Mouse (Mus musculus): ENCODE measurements around the gene Nkx6-2.

Gene Nkx6-2

DNA sequence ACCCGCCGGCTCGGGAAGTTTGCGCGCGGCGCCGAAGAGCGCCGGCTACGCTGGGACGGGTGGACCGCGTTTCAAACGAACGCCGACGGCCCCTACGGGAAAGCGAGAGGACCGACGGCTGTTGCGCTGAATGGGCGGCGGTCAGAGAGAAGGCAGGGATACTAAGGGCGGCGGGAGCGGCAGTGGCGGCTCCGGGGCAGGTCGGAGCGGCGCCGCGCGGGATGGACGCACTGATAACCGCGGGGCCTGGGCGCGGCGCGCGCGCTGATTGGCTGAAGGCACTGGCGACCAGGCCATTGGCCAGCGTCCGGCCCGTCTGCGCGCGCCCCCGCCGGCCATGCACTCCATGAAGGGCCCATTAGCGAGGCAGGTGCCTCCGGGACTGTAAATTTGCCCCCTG lies at the start of gene Nkx6-2:
Nkx6-2 (minus strand) TSS at position 203 of the 400 bp plus-strand sequence.
- peak; percentile 63 to 68 for DNase-seq

- DNase-seq = peak; percentile 26 to 41
Observed at GRCm38 (mm10) chr7:139625156-139625555, 42.6 kb upstream of the Nkx6-2 start.

DNA sequence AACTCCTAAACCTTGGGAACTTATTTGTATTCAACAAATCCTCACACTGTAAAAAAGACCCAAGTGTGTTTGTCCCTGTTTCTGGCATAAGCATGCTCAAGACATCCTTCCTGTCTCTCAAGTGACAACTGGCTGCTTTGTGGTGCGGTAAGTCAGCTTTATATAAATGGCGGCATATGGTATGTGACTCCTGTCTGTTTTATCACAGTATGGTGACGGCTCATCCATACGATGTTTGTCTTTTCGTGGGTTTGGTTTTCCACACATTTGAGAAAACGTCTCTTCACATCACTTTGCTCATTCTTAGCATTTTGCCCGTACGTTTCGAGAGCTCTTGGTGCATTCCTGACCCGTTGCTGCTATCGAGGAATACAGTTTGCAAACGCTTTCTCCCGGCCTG lies 40.0 kb upstream of the Nkx6-2 start:
- no peak for DNase-seq

GRCm38 (mm10) chr7:139615767-139616766 lies 33.5 kb upstream of the Nkx6-2 start:
- peak; percentile 91 for DNase-seq

GRCm38 (mm10) chr7:139610328-139610727 lies 27.7 kb upstream of the Nkx6-2 start:
- DNase-seq = no peak

DNA sequence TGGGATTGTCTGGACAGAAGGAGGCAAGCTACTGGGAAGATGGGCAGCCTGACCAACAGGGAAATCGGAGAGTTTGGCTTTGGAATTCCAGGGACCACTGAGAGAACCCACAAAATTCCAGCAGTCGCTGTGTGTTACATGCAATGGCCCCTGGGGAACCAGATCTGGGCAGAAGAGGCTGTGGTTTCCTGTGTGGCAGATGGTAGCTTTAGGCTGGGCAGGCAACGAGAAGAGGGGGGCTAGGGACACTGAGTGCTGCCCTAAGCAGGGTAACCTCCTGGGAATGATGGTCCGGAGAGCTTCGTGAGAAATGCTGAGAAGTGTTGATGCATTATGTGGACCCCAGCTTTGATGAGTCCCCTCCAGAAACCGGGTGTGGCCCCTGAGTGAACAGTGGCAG lies 13.3 kb upstream of the Nkx6-2 start:
- DNase-seq = no peak

DNA sequence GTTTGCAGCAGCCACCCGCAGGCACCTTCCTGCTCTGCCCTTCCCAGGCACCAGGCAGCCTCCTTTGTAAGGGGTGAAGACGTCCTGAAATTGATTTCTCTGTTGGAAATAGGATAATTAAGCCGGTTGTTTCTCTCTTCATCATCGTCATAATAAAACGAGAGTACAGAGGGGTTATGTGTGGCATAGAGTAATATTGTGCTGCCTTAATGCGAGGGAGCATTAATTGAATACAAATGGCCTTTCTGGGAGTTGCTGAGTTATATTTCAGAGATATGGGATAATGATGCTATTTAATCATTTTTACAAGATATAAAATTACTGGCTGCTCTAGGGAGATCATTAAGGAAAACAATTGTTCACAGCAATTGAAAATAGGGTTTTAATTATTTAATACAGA lies 12.7 kb upstream of the Nkx6-2 start:
- no peak for DNase-seq

GRCm38 (mm10) chr7:139591311-139591710 lies 8.7 kb upstream of the Nkx6-2 start:
- no peak for DNase-seq

GRCm38 (mm10) chr7:139590302-139590701 lies 7.7 kb upstream of the Nkx6-2 start:
- peak; percentile 65 to 73 for DNase-seq

DNA sequence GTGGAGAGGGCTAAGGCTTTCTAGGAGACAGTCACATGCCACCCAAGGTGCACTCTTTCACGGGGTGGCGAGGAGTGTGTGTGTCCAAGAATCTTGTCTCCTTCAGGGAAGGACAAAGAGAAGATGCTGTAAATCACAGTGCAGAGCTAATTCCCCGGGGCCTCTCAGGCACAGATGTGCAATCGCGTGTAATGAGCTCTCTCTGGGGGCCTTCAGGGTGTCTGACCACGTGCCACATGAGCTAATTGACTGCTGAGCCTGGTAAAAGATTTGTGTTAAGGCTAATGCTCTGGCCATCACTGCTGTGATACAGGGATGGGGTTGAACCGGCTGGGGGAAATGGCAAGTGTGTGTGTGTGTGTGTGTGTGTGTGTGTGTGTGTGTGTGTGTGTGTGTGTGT lies 5.3 kb upstream of the Nkx6-2 start:
- no peak for DNase-seq

- DNase-seq = peak; percentile 25 to 26
Observed at GRCm38 (mm10) chr7:139585183-139585821, 2.7 kb upstream of the Nkx6-2 start.

DNA sequence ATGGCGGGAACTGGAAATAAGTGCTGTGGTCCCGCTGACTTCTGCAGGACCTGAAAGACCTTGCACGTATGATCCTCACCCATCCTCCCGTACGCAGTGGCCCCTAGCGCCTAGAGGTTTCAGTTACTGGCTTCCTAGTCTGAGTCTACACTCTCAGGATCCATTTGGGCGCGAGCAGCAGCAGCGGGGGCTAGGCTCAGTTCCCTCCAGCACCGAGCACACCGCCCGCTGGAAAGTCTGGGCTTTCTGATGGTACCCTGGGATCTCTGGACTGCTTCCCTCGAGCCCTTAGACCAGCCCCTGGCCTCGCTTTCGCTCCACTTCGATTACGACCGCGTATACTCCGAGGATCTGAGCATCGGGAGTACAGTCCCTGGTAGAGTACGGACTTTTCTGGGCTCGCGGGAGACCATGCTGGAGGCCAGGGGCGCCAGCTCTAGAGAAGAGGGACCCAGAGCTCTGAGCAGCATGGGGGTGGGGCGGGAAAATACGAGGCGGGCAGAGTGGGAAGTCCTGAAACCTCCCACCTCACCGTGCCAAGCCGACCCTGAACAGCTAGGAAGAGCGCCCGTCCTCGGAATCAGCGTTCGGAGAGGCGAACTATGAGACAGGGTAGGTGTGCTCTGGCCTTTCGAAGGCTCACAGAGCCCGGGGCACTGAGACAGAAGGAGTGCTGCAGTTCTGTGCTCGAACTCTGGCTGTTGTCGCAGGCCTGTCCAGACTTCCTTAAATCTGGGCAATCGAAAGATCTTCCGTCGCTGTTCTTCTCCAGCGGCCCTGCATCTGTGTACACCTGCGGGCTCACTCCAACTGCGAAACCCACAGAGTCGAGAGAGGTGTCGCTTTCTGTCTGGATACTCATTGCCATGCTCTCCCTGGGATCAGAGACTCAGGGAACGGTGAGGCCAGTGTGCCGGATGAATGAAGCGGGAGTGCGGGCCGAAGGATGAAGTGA lies 1.9 kb upstream of the Nkx6-2 start:
- peak; percentile 39 to 41 for DNase-seq

DNA sequence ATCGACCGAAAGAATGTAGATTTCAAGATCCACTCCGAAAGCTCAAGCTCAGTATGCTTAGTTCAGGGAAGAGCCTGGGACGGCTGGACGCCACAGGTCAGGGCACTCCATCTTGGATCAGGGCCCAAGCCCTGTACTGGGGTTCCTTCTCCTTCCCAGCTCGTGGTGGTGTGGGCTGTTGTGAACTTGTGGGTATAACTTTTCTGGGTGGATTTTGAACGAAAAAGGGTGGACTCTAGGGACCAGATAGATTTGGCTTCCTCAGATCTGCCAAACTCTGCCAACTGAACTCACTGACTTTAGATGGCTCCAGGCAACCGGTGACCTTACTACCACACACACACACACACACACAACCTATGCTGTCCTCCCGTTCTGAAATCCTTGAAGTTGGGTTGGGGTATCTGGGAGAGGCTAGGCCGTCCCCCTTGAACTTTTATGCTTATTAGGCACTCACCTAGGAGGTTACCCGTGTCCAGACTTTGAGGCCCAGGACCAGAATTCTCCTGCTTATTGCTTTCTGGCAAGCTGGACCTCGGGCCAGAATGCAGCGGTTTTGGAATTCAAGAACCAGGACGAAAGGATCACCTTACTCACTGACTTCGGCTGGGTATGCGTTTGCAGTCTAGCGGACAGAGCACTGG lies 619 bp upstream of the Nkx6-2 start:
- peak in 1 of 2 experiments; percentile 17 for DNase-seq

DNA sequence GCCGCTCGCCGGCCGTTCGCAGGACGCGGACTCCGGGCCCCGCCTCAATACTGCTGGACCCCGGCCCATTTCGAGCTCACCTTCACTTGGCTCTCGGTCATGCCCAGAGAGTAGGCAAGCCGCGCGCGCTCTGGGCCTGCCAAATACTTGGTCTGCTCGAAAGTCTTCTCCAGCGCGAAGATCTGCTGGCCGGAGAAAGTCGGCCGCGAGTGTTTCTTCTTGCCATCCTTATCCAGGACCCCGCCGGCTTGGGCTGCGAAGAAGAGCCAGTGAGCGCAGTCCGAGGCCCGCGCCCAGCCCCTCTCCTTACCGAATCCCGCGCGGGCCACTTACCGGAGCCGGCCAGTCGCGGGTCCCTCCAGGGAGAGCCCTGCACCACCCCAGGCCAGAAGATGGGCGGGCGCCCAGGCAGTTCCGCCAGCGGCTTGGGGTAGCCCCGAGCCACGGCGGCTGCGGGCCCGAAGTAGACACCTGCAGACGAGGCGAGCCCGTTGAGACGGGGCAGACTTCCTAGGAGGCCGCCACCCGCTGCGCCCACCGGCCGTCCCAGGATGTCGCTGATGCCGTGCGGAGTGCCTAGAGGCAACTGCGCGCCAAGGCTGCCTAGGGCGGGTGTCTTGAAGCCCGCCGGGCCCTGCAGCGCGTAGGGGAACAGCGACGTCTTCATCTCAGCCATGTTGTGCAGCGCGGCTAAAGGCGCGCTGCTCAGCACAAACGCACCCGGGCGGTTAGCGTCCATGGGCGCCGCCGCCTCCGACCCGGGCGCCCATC lies 611 bp downstream of the Nkx6-2 start:
- peak; percentile 26 to 49 for DNase-seq

- DNase-seq = peak; percentile 36 to 45
Observed at GRCm38 (mm10) chr7:139580851-139581775, 1.5 kb downstream of the Nkx6-2 start.

- DNase-seq = no peak
Observed at GRCm38 (mm10) chr7:139579261-139579905, 3.2 kb downstream of the Nkx6-2 start.

- DNase-seq = no peak
Observed at GRCm38 (mm10) chr7:139576064-139576686, 6.4 kb downstream of the Nkx6-2 start.

DNA sequence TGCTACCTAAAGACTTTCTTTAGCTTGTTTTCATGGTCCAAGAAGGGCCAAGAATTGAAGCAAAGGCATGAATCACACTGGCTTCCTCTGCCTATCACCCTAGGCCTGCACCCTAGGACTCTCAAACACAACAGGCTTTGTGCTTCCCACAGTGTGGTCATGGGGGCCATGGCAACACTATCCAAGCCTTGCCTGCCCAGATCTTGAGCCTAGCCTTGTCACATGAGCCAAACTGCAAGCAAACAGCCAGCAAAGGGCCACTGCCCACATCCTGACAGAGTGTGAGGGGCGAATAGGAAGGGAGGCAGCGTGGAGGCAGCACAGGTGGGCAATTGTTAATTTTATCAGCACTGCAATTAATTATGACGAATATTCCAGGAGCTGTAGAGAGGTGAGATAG lies 9.9 kb downstream of the Nkx6-2 start:
- DNase-seq = no peak

GRCm38 (mm10) chr7:139570788-139571187 lies 11.8 kb downstream of the Nkx6-2 start:
- no peak for DNase-seq

All from cerebellum, postnatal 14 days (tissue).